Mouse (Mus musculus) adipocyte (in vitro differentiated cells): ENCODE measurements around the gene Cdx2.

Experiments used
- DNase-seq: peaks from one replicate; pipeline ENCODE4 v3.0.0-alpha.2; 2016; ENCODE audit warnings: low spot score

The Cdx2 gene

GRCm38 (mm10) chr5:147292506-147293120, 14.5 kb downstream of the Cdx2 start:
- DNase-seq: peak; percentile 68

GRCm38 (mm10) chr5:147291764-147292505, 15.1 kb downstream of the Cdx2 start:
- DNase-seq: peak; percentile 67

GRCm38 (mm10) chr5:147284365-147284764, 22.7 kb downstream of the Cdx2 start:
- no peak for DNase-seq

GRCm38 (mm10) chr5:147277547-147277925, 29.5 kb downstream of the Cdx2 start:
- DNase-seq: no peak

DNA sequence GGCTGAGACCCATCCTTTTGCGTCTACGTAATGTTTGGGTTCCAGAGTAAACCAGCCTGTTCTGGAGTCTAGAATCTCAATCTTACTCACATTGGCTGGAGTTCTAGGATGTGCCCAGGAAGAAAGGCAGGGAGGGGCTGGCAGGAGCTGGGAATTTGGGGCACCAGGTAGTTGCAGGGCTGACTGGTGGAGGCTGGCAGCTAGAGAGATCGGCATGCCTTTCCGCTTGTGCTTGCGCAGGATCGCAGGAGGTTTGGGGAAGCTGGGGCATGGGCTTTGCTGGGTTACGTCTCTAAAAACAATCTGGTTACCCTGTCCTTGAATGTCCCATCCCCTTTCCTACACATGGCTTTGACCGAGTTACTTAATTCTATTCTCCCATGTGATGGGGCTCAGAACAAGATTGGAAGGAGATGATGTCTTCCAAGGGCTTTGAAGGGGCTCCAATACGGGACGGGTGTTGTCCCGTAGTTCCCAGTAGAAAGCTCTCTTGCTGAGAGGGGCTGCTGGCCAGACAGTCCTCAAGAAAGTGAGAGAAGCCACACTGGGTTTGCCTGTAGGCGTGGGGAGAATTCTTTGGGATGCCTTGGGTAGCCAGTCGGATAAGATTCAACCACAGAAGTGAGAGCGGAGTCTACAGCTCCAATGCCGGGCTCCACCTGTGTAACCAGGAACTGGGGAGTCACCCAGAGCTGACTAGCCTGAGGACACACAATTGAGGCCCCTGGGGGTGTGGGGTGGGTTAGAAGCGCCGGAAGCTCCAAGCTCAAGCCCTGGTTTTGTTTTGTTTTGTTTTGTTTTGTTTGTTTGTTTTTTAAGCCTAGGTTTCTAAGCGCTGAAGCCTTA, 30.1 kb downstream of the Cdx2 start:
- no peak for DNase-seq

DNA sequence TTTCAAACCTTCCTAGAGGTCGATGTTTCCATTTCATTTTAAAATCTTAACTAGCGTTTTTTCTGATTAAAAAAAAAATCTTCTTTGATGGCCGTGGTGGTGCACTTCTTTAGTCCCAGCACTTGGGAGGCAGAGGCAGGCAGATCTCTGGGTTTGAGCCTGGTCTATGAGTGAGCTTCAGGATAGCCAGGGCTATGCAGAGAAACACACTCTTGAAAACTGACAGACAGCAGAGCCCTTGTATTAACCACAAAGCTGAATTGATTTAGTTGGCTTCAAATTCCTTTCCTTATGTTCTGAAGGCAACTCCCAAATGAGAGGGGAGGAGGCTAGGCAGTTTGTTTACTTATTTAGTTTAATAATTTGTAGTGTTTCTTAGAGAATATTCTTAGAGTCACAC, 31.3 kb downstream of the Cdx2 start:
- DNase-seq: no peak

GRCm38 (mm10) chr5:147274174-147275141, 32.6 kb downstream of the Cdx2 start:
- DNase-seq: no peak

DNA sequence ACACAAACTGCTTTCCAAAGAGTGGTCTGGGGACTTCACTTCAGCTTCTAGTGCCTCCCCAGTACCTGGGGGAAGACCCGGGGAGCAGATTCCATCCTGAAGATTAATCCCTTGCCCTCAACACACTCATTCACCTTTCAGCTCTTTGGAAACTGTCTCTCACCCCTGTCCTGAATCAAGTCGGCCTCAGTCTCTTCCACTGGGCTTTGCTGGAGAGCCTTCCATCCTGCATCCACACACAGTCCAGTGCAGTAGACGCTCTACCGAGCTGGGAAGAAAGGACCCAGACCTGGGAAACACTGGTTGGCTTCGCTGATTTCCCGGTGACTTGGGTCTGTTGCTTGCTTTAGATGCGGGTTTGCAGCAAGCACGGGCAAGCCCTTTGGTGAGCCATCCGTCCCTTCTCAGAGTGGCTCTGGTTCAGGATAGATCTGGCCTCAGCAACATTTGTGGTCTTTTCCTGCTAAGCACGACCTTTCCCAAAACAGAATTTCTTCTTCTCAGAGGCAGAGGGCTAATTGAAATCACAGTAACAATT, 34.2 kb downstream of the Cdx2 start:
- DNase-seq: no peak

GRCm38 (mm10) chr5:147272046-147272807, 34.8 kb downstream of the Cdx2 start:
- DNase-seq: no peak

- no peak for DNase-seq
These were observed 36.1 kb downstream of the Cdx2 start for GRCm38 (mm10) chr5:147270673-147271655.

DNA sequence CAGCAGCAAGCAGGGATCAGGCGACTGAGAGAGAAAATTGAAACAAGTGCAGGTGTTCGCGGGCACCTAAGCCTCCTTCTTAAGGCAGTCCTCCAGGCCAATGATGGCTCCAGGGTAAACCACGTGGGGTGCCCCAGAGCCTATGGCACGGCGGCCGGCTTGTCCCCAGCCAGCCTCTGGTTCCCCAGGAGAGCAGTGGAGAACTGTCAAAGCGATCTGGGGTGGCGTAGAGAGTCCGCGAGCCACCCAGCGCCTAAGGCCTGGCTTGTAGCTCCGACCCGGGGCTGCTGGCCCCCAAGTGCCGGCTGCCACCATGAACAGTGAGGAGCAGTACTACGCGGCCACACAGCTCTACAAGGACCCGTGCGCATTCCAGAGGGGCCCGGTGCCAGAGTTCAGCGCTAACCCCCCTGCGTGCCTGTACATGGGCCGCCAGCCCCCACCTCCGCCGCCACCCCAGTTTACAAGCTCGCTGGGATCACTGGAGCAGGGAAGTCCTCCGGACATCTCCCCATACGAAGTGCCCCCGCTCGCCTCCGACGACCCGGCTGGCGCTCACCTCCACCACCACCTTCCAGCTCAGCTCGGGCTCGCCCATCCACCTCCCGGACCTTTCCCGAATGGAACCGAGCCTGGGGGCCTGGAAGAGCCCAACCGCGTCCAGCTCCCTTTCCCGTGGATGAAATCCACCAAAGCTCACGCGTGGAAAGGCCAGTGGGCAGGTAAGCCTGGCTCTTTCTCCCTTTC, 37.0 kb downstream of the Cdx2 start, which contains the start of gene Pdx1:
Pdx1 (plus strand) TSS at position 34 of the 747 bp plus-strand sequence.
- DNase-seq: no peak

DNA sequence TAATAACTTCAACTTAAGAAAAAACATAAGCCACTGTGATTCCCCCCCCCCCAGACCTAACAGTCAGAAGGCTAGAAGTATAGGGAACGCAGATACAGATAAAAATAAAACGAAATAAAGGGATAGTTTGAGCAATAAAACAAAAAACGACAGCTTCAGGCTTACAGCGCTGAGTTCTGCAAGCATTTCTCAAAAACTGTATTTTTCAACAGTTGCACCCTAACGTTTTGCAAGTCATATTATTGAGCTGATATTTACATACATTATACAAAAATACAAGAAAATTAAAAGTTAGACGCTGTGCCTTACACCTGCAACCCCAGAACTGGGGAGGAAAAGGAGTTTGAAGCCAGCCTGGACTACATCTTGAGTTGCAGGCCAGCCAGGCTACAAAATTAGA, 37.7 kb downstream of the Cdx2 start:
- DNase-seq: no peak

DNA sequence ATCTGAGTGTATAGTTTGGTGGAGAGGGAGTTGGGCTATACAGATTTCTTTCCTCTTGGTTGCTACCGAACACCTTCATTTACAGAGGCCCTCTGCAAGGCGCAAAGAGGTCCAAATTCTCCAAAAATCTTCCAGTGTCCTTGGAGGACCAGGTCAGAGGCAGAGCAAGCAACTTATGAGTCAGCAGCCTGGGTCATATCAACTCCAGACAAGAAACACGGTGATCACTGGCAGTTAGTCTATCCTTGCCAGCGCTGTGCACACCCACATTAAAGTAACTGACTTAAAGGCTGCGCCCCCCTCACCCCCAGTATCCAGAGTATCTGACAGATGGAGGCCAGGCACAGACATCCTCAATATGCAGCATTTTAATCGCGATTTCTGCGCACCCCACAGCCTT, 38.3 kb downstream of the Cdx2 start:
- DNase-seq: no peak

- DNase-seq: no peak
These were observed 39.6 kb downstream of the Cdx2 start for GRCm38 (mm10) chr5:147267434-147267833.

GRCm38 (mm10) chr5:147263945-147264344, 43.1 kb downstream of the Cdx2 start:
- DNase-seq: no peak

DNA sequence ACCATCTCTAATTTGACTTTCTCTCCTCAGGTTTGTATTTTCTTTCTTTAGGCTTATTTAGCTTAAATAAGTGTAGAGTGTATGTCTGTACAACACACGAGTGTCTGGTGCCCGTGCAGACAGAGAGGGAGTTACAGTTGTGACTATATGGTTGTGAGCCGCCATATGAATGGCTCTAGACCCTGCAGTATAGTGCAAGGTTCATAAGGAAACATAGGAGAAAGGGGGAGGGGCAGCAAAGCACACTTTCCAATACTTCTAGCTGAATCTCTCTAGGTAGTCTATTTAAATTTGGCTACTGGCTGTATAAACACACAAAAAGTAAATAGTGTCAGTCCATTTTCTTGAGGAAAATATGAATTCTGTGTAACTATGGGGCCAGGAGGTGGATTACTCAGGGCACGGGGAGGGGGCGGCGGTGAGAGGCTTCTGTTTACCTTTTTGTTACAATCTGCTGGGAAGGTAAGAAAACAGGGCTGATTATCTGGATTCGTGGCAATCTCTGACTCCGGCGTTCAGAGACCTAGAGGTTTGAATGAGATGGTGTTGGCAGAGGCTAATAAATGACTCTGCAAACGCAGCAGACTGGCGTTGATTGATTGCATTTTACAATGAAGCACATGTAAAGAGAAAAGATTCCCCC, 45.0 kb downstream of the Cdx2 start:
- DNase-seq: no peak

- DNase-seq: no peak
These were observed 46.3 kb downstream of the Cdx2 start for GRCm38 (mm10) chr5:147260778-147261177.

GRCm38 (mm10) chr5:147260189-147260588, 46.9 kb downstream of the Cdx2 start:
- no peak for DNase-seq
